Mouse (Mus musculus) lung, embryonic 15.5 days (tissue): ENCODE results near the gene Luzp1. TPM values are rescaled to one million over a fixed set of nuclear protein-coding genes. Genes with fewer than 3 reads are reported as not detected.

Source experiments
- ATAC-seq: fragments of 200-750 bp; cut with Nextera tagmentation; 2 replicates; pipeline ENCODE4 v1.8.0; 2017; ENCODE audit warnings: moderate number of reproducible peaks, borderline replicate concordance; ENCODE audit not compliant: low FRiP score, low TSS enrichment; ENCODE audit errors: extremely low read depth
- H3K27ac ChIP-seq: fragments of 300-500 bp; sonication (generic); 2 replicates; pipeline ENCODE4 v1.5.1; 2015; ENCODE audit warnings: moderate library complexity, mild to moderate bottlenecking, inconsistent platforms
- H3K27me3 ChIP-seq: fragments of 300-500 bp; sonication (generic); 2 replicates; pipeline ENCODE4 v1.6.1; 2015; ENCODE audit warnings: inconsistent platforms
- H3K36me3 ChIP-seq: fragments of 300-500 bp; sonication (generic); 2 replicates; pipeline ENCODE4 v1.6.1; 2015; ENCODE audit warnings: inconsistent platforms
- H3K4me1 ChIP-seq: fragments of 300-500 bp; sonication (generic); 2 replicates; pipeline ENCODE4 v1.6.1; 2015; ENCODE audit warnings: inconsistent platforms
- H3K4me2 ChIP-seq: fragments of 300-500 bp; sonication (generic); 2 replicates; pipeline ENCODE4 v1.6.1; 2015; ENCODE audit warnings: inconsistent platforms, mild to moderate bottlenecking, moderate library complexity
- H3K4me3 ChIP-seq: fragments of 300-500 bp; sonication (generic); 2 replicates; pipeline ENCODE4 v1.5.1; 2015; ENCODE audit warnings: mild to moderate bottlenecking, inconsistent platforms
- H3K9ac ChIP-seq: fragments of 300-500 bp; sonication (generic); 2 replicates; pipeline ENCODE4 v1.6.1; 2015; ENCODE audit warnings: inconsistent platforms
- H3K9me3 ChIP-seq: fragments of 300-500 bp; sonication (generic); 2 replicates; pipeline ENCODE4 v1.6.1; 2016; ENCODE audit warnings: inconsistent platforms
- WGBS: fragments of 180-500 bp; shearing (Covaris S2); methylation state at CpG from one replicate; pipeline ENCODE4 v1.1.7; 2015; 5-methylcytosine and 5-hydroxymethylcytosine counted together
- polyA plus RNA-seq: library from polyadenylated mRNA; unstranded; fragments of >200 nt; fragmentation: Nextera tagmentation; extraction: Ambion mirVana; gene quantifications from 2 replicates; pipeline ENCODE4 v1.2.1, GENCODE M21; 2015

Gene Luzp1
- polyA plus RNA-seq, 1 experiment from 2014 or later = 109 TPM

DNA sequence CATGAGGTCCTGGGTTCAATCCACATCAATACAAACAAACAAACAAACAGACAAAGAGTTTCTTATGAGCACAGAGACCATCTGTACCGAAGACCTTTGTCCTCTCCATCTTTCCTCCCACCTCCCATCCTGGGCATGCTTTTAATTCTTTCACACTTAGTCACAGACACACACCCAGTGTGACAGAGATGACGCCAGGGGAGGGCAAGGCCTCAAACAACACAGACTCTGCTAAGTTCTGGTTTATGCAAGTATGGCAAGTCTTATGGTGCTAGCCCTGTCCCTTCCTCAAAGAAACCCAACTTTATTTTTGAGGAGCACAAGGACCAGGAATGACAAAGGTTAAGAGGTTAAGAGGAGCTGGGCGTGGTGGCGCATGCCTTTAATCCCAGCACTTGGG lies 19.3 kb upstream of the Luzp1 start:
- no peak overlapping the region for H3K4me2 ChIP-seq
- no peaks in the 10 kb centered on the region for H3K36me3 ChIP-seq
- ATAC-seq = no peak
- no peak overlapping the region for H3K9ac ChIP-seq
- H3K4me3 ChIP-seq = no peak overlapping the region
- no peaks in the 10 kb centered on the region for H3K27me3 ChIP-seq
- H3K4me1 ChIP-seq = peaks cover 11% of the 10 kb centered on the region
- H3K27ac ChIP-seq = no peak overlapping the region
- H3K9me3 ChIP-seq = no peaks in the 10 kb centered on the region
- 69% methylated on average over 4 of the region's 4 CpGs for WGBS

DNA sequence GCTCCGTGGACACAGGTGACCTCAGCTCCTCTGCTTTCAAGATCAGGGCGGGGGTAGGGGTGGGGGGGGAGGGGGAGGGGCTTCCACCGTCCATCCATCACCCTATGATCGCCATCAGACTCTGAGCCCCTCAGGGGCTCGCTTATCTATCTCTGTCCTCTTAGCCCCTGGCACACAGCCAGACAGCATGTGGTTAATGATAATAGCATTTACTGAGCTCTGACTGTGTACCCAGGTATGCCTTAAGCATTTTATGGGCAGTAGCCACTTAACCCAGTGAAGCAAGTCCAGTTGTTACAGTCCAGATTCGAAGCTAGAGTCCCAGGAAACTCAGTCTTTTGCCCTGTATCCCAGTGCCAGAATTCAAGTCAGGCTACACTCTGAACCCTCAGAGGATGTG lies 18.0 kb upstream of the Luzp1 start:
- H3K9ac ChIP-seq = no peak overlapping the region
- no peaks in the 10 kb centered on the region for H3K36me3 ChIP-seq
- H3K4me3 ChIP-seq = no peak overlapping the region
- no peaks in the 10 kb centered on the region for H3K27me3 ChIP-seq
- no peak for ATAC-seq
- H3K4me2 ChIP-seq = no peak overlapping the region
- H3K4me1 ChIP-seq = peaks cover 12% of the 10 kb centered on the region
- WGBS = 5% methylated on average over 6 of the region's 6 CpGs
- H3K9me3 ChIP-seq = no peaks in the 10 kb centered on the region
- no peak overlapping the region; the same call in 1 of the 2 replicates for H3K27ac ChIP-seq

DNA sequence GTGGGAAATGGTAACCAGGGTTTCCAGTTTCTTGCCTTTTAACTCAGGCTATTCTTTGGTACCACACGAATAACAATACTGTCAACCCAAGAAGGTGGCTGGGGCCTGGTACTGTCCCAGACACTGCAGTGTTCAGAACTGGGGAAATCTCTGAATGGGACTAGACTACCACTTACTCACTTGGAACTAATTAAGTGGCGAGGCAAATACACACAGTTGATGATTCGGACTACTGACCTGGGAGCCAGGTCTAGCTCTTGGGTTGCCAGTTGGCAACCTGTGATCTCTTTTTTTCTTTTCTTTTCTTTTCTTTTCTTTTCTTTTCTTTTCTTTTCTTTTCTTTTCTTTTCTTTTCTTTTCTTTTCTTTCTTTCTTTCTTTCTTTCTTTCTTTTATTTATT lies 17.3 kb upstream of the Luzp1 start:
- H3K4me2 ChIP-seq = no peak overlapping the region
- no peak for ATAC-seq
- H3K27ac ChIP-seq = no peak overlapping the region
- no peak overlapping the region for H3K4me3 ChIP-seq
- H3K36me3 ChIP-seq = no peaks in the 10 kb centered on the region
- 76% methylated on average over 3 of the region's 3 CpGs for WGBS
- H3K27me3 ChIP-seq = no peaks in the 10 kb centered on the region
- H3K9me3 ChIP-seq = no peaks in the 10 kb centered on the region
- H3K9ac ChIP-seq = no peak overlapping the region
- H3K4me1 ChIP-seq = peaks cover 15% of the 10 kb centered on the region

DNA sequence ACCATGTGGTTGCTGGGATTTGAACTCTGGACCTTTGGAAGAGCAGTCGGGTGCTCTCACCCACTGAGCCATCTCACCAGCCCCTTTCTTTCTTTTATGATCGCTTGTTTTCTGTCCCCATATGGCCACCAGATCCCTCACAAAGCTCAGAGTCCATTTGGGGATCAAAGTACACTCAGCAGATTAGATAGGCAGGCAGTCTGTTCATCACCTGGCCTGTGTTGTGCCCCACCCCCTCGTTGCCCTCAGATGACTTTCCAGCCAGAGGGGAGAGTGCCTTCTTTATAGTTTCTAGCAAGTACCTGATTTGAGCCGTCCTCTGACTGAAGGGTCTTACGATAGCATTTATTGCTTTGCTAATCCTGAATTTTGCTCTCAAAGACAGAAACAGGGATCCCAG lies 16.8 kb upstream of the Luzp1 start:
- no peak for ATAC-seq
- Histone ChIP-seq H3K27ac (no peak overlapping the region), H3K4me2 (no peak overlapping the region), H3K27me3 (no peaks in the 10 kb centered on the region), H3K4me1 (peaks cover 15% of the 10 kb centered on the region), H3K9ac (no peak overlapping the region), H3K36me3 (no peaks in the 10 kb centered on the region), H3K4me3 (no peak overlapping the region), H3K9me3 (no peaks in the 10 kb centered on the region)
- WGBS = 56% methylated on average over 5 of the region's 5 CpGs

DNA sequence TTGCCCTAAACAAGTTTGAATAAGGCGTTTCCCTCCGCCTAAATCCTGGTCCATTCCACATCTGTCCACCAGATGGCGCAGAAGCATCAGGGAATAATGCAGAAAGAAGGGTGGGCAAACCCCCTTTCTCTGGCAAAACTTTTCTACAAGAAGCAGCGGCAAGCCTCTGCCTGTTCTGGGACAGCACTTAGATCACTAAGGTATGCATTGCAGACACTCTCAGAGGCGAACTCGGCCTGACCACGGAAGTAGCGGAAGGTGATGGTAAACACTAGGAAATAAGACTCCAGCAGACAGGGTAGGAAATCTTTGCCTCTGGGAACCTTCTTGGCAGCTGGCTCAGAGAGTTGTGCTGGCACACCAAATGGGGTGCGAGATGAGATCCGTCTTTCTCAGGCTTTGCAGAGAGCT lies 14.7 kb upstream of the Luzp1 start:
- Histone ChIP-seq H3K4me3 (peak overlapping the region; percentile 26), H3K36me3 (no peaks in the 10 kb centered on the region), H3K9me3 (no peaks in the 10 kb centered on the region), H3K27me3 (no peaks in the 10 kb centered on the region), H3K27ac (no peak overlapping the region), H3K4me1 (peaks cover 15% of the 10 kb centered on the region), H3K4me2 (peak overlapping the region; percentile 63), H3K9ac (0 out of 2 replicates have a peak overlapping the region, but pooled peaks have one; percentile 24)
- peak; percentile 46; the same call in 1 of the 2 replicates for ATAC-seq
- 2% methylated on average over 10 of the region's 10 CpGs for WGBS

DNA sequence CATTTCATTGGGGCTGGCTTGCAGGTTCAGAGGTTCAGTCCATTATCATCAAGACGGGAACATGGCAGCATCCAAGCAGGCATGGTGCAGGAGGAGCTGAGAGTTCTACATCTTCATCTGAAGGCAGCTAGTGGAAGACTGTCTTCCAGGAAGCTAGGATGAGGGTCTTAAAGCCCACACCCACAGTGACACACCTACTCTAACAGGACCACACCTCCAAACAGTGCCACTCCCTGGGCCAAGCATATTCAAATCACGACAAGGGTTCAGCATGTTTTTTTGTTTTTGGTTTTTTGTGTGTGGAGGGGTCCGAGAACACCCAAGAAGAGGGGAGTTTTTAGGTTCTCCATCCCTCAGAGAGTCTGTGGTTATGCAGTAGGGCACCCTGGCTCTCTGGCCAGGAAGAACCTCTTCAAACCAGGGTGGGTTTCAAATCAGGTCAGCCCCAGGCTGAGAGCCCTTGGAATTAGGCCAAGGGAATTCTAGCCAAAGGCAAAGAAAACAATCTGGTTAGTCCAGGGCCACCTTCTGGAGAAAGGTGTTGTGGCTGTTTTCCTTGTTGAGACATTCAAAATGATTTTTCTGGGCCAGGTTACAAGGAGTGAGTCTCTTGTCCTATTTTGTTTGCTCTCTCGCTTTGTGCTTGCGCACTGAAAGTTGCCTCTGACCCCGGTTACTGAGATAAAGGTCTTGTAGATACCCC lies 12.9 kb upstream of the Luzp1 start:
- Histone ChIP-seq H3K36me3 (no peaks in the 10 kb centered on the region), H3K9me3 (no peaks in the 10 kb centered on the region), H3K9ac (no peak overlapping the region), H3K27ac (no peak overlapping the region), H3K4me2 (no peak overlapping the region), H3K27me3 (no peaks in the 10 kb centered on the region; the same call in 1 of the 2 replicates), H3K4me1 (peaks cover 13% of the 10 kb centered on the region), H3K4me3 (no peak overlapping the region)
- ATAC-seq = no peak
- 85% methylated on average over 6 of the region's 6 CpGs for WGBS

DNA sequence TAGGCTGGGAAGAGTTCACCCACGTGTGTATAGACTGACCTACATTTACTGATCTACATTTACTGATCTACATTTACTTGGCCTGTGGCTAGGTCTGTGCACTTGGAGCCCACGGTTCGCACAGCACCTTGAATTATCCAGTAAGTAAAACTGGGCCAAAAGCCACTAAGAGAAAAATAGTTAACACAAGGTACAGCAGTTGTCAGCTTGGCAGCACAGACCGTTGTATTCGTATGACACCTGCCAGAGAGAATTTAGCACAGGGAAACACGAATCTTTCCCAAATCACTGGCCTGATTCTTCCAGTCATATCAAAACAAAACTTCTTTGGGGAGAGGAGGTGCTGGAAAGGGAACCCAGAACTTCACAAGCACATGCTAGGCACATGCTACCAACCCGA lies 11.3 kb upstream of the Luzp1 start:
- no peak for ATAC-seq
- peaks cover 3% of the 10 kb centered on the region; the same call in 1 of the 2 replicates for H3K27me3 ChIP-seq
- no peak overlapping the region for H3K27ac ChIP-seq
- H3K4me3 ChIP-seq = no peak overlapping the region
- H3K9me3 ChIP-seq = no peaks in the 10 kb centered on the region
- WGBS = 78% methylated on average over 7 of the region's 7 CpGs
- no peak overlapping the region for H3K9ac ChIP-seq
- H3K4me2 ChIP-seq = no peak overlapping the region
- peaks cover 22% of the 10 kb centered on the region for H3K4me1 ChIP-seq
- no peaks in the 10 kb centered on the region for H3K36me3 ChIP-seq

DNA sequence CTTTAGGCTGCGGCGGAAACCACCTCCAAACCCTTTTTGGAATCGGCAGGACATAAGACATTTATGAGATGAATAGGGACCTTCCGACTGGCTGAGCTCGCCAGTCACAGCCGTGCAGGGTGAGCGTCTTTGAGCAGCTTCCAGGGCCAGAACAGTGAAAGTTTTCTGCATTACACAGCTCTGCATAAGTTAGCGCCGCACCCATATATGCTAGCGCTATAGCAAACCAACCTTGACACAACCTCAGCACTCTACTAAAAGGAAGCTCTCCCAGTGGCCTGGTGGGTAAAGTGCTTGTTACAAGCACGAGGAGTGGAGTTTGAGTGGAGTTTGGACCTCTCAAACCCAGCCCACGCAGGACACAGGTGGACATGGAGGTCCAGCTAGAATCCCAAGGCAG lies 10.4 kb upstream of the Luzp1 start:
- peak overlapping the region; percentile 3; the same call in 1 of the 2 replicates for H3K27ac ChIP-seq
- H3K4me3 ChIP-seq = no peak overlapping the region
- H3K9ac ChIP-seq = no peak overlapping the region
- no peaks in the 10 kb centered on the region for H3K36me3 ChIP-seq
- H3K4me2 ChIP-seq = peak overlapping the region; percentile 10; the same call in 1 of the 2 replicates
- WGBS = 64% methylated on average over 12 of the region's 12 CpGs
- no peaks in the 10 kb centered on the region for H3K9me3 ChIP-seq
- ATAC-seq = no peak
- H3K4me1 ChIP-seq = peaks cover 27% of the 10 kb centered on the region
- peaks cover 10% of the 10 kb centered on the region; the same call in 1 of the 2 replicates for H3K27me3 ChIP-seq

DNA sequence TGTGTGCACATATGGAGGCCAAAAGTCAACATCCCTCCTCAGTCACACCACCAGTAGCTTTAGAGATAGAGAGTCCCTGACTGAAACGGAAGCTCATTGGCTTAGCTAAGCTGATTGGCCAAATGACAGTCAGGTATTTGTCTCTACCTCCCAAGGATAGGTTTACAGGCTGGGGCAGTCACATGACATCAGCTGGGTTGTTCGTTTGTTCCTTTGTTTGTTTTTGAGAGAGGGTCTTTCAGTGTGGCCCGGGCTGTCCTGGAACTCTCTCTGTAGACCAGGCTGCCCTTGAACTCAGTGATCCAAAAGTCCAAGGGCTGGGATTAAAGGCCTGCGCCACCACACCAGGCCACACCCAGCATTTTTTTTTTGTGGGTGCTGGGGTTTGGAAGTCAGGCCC lies 8.4 kb upstream of the Luzp1 start:
- H3K9me3 ChIP-seq = no peaks in the 10 kb centered on the region
- H3K36me3 ChIP-seq = no peaks in the 10 kb centered on the region
- peaks cover 26% of the 10 kb centered on the region for H3K4me1 ChIP-seq
- H3K4me2 ChIP-seq = no peak overlapping the region
- WGBS = 47% methylated on average over 4 of the region's 4 CpGs
- no peak overlapping the region for H3K27ac ChIP-seq
- H3K27me3 ChIP-seq = peaks cover 12% of the 10 kb centered on the region; the same call in 1 of the 2 replicates
- H3K4me3 ChIP-seq = no peak overlapping the region
- ATAC-seq = no peak
- H3K9ac ChIP-seq = no peak overlapping the region

DNA sequence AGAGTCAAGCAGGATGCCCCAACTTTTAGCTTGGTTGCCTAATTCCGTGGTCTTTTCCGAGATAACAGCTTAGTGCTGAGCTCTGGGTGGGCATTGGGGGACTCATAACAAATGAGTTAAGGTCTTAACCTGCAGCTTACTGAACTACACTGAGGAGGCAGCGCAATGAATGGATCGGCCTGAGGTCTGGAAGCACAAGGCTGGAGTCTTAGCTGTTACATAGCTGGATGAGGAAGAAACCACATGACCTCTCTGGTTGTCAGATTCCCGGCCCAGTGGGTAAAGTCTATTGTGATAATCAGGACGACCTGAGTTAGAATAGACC lies 7.8 kb upstream of the Luzp1 start:
- Histone ChIP-seq H3K27me3 (peaks cover 12% of the 10 kb centered on the region; the same call in 1 of the 2 replicates), H3K4me2 (peak overlapping the region; percentile 98), H3K9me3 (no peaks in the 10 kb centered on the region), H3K9ac (peak overlapping the region; percentile 64; the same call in 1 of the 2 replicates), H3K4me1 (peaks cover 27% of the 10 kb centered on the region), H3K36me3 (no peaks in the 10 kb centered on the region), H3K4me3 (peak overlapping the region; percentile 67), H3K27ac (peak overlapping the region; percentile 20)
- 17% methylated on average over 6 of the region's 6 CpGs for WGBS
- no peak for ATAC-seq

DNA sequence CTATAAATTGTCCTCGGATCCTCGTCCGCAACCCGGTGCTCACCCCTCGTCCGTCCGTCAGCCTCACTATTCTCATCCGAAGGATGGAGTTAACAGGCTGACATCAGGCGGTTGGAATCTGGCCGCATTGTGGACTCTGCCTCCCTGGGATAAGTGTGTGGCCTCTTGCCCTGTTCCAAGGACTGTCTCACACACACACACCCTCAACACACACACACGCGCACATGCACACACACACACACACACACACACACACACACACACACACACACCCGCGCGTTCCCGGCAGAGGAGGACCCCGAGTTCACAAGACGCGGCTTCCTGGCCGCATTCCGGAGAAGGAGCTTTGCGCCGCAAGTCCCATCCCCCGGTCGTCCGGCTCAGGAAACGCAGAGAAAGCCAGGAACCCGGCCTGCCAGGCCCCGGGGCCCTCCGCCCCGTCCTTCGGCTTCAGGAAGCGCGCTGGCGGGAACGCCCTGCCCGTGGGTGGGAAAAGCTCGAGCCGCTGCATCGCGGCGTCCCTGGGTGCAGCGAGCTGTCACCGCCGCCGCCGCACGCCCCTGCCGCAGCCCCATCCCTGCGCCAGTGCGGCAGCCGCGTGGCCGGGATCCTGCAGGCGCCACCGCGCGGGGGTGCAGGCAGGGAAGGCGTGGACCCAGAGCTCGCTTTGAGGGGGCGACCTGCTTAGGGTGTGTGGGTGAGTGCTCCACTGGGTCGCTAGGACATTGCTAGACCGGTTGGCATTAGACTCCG lies 7.3 kb upstream of the Luzp1 start, which contains the start of gene 6030445D17Rik:
TSS of gene 6030445D17Rik (plus strand) at position 165 of the 753 bp plus-strand sequence.
- H3K4me2 ChIP-seq = peak within 1 kb of the TSS; percentile 98
- WGBS = 2% methylated on average over 63 of the region's 64 CpGs
- H3K36me3 ChIP-seq = no peaks in the 10 kb centered on the region
- H3K9me3 ChIP-seq = no peaks in the 10 kb centered on the region
- H3K27ac ChIP-seq = peak within 1 kb of the TSS; percentile 84
- H3K9ac ChIP-seq = peak within 1 kb of the TSS; percentile 64
- peaks cover 12% of the 10 kb centered on the region; the same call in 1 of the 2 replicates for H3K27me3 ChIP-seq
- peaks cover 26% of the 10 kb centered on the region for H3K4me1 ChIP-seq
- ATAC-seq = peak; percentile 84
- H3K4me3 ChIP-seq = peak within 1 kb of the TSS; percentile 67

DNA sequence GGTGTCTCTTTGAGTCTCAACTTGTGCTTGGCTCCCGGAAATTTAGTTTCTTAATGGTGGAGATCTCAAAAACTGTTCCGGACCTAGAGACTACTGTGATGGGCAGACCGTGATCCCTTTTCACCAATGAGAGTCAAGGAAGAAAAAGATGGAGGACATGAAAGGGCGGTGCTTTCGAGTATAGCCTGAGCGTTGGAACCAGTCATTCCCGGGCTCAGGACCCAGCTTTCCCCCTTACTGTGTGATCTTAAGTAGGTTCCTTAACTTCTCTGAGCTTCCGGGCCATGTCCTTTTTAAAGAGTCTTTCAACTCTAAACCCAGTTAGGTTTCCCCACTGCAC lies 6.8 kb upstream of the Luzp1 start:
- Histone ChIP-seq H3K36me3 (no peaks in the 10 kb centered on the region), H3K4me1 (peaks cover 26% of the 10 kb centered on the region), H3K9me3 (no peaks in the 10 kb centered on the region), H3K9ac (peak overlapping the region; percentile 64), H3K27me3 (peaks cover 12% of the 10 kb centered on the region; the same call in 1 of the 2 replicates), H3K4me3 (peak overlapping the region; percentile 67), H3K4me2 (peak overlapping the region; percentile 98), H3K27ac (peak overlapping the region; percentile 84)
- peak; percentile 74 for ATAC-seq
- WGBS = 2% methylated on average over 8 of the region's 8 CpGs
